Mouse (Mus musculus): ENCODE data around the gene Spryd4. TPM values are rescaled to one million over a fixed set of nuclear protein-coding genes. Genes with fewer than 3 reads are reported as not detected.

The Spryd4 gene
- total and polyA plus RNA-seq, 2 experiments = 21.1 to 33.1 TPM

DNA sequence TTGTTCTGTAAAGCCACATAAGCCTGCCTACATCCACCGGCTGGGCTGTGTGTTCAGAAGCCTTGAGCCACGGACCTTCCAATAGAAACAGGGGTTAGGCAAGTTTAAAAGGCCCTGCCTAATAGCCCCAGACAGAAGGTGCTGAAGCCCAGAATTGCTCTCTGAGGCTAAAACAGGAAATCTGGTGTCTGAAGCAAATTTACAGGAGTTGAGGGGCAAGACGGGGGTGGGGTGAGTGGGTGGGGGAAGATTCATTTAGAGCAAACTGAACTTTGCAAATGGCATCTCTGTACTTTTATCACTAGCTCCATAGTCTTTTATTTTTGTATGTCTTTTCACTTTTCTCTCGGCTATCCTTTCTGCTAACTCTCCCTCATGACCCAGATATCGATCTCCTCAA, 19.5 kb upstream of the Spryd4 start:
- H3K27me3 ChIP-seq (ENCODE audit: control insufficient read depth, insufficient read depth, low read length) = no peaks in the 10 kb centered on the region
- H3K27ac ChIP-seq (replicated peaks; ENCODE audit: insufficient read depth, low read depth, low read length) = no peak overlapping the region
- 11% methylated on average over 5 of the region's 5 CpGs for WGBS
- no peak for DNase-seq (ENCODE audit: extremely low read depth, low read depth, low spot score)
- H3K9ac ChIP-seq (ENCODE audit: low read depth, low read length) = no peak overlapping the region
- H3K4me1 ChIP-seq (ENCODE audit: control insufficient read depth, insufficient read depth, low read length) = no peaks in the 10 kb centered on the region
- no peaks in the 10 kb centered on the region for H3K79me2 ChIP-seq (ENCODE audit: control insufficient read depth, insufficient read depth, low read length)
- H3K4me3 ChIP-seq (ENCODE audit: insufficient read depth, low read depth, low read length) = no peak overlapping the region
- TF ChIP-seq CTCF (IDR thresholded peaks at IDR 0.05; ENCODE audit: low read depth, low read length) (no peak), POLR2A (IDR thresholded peaks at IDR 0.05; ENCODE audit: extremely low read depth, insufficient read depth, low read length) (no peak)
- H3K36me3 ChIP-seq (ENCODE audit: control insufficient read depth, insufficient read depth, low read length) = no peaks in the 10 kb centered on the region

DNA sequence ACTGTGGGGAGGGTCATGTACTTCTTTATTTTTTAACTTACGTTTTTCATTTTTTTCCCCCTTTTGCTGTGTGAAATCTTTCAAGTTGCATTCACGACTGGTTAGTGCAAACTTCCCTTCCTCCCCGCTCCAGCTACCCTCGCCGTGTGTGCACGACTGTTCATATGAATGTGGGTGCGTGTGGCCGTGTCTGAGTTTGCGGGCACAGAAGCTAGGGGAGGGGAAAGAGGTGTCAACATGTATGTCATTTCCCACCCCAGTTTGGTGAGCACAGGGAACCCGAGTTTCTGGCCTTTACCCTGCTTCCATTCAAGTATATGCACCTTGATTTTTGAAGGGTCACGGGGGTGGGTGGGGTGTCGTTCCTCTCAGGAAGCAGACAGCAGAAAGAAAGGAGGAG, 19.0 kb upstream of the Spryd4 start:
- H3K4me3 ChIP-seq (ENCODE audit: insufficient read depth, low read depth, low read length) = no peak overlapping the region
- H3K36me3 ChIP-seq (ENCODE audit: control insufficient read depth, insufficient read depth, low read length) = no peaks in the 10 kb centered on the region
- H3K27ac ChIP-seq (replicated peaks; ENCODE audit: insufficient read depth, low read depth, low read length) = no peak overlapping the region
- H3K9ac ChIP-seq (ENCODE audit: low read depth, low read length) = no peak overlapping the region
- no peak for TF ChIP-seq CTCF (IDR thresholded peaks at IDR 0.05; ENCODE audit: low read depth, low read length)
- TF ChIP-seq POLR2A (IDR thresholded peaks at IDR 0.05; ENCODE audit: extremely low read depth, insufficient read depth, low read length) = no peak
- WGBS = 87% methylated on average over 12 of the region's 12 CpGs
- no peaks in the 10 kb centered on the region for H3K79me2 ChIP-seq (ENCODE audit: control insufficient read depth, insufficient read depth, low read length)
- DNase-seq (ENCODE audit: extremely low read depth, low read depth, low spot score) = no peak
- H3K27me3 ChIP-seq (ENCODE audit: control insufficient read depth, insufficient read depth, low read length) = no peaks in the 10 kb centered on the region
- no peaks in the 10 kb centered on the region for H3K4me1 ChIP-seq (ENCODE audit: control insufficient read depth, insufficient read depth, low read length)

DNA sequence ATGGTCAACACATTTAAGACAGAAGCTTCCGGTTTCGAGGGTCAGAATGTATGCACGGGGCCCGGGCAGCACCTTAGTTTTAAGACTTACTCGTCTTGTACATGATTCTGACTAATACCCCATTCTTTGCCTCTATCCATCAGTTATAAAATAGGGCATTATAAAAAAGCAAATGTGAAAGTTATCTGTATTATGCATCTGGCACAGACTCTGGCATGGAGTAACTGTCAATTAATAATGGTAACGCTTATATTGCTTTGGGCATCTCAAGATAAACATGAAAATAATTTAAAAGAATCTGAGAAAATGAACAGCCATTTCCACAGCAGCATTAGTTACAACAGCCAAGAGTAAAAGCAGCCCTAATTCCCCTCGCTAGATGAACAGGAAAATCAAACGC, 16.4 kb upstream of the Spryd4 start:
- H3K27ac ChIP-seq (replicated peaks; ENCODE audit: insufficient read depth, low read depth, low read length) = no peak overlapping the region
- 94% methylated on average over 8 of the region's 8 CpGs for WGBS

DNA sequence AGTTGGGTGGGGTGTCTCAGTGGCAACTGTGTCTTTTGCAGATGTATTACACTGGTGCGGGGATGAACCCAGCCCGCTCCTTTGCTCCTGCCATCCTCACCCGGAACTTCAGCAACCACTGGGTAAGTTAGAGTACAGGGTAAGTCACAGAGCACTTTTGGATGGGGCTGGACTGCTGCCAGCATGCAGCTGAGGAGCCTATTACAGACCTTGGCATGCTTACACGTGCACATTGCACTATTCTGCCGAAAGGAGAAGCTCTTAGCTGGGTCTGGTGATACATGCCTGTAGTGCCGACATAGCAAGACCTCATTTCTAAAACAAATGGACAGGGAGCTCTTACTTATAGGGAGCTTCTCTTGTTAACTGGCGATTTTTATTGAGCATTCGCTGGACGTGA, 16.0 kb upstream of the Spryd4 start:
- Histone ChIP-seq H3K79me2 (ENCODE audit: control insufficient read depth, insufficient read depth, low read length) (no peaks in the 10 kb centered on the region), H3K9ac (ENCODE audit: low read depth, low read length) (no peak overlapping the region), H3K27me3 (ENCODE audit: control insufficient read depth, insufficient read depth, low read length) (no peaks in the 10 kb centered on the region), H3K36me3 (ENCODE audit: control insufficient read depth, insufficient read depth, low read length) (no peaks in the 10 kb centered on the region), H3K4me3 (ENCODE audit: insufficient read depth, low read depth, low read length) (no peak overlapping the region), H3K4me1 (ENCODE audit: control insufficient read depth, insufficient read depth, low read length) (no peaks in the 10 kb centered on the region), H3K27ac (replicated peaks; ENCODE audit: insufficient read depth, low read depth, low read length) (no peak overlapping the region)
- WGBS = 80% methylated on average over 9 of the region's 9 CpGs
- no peak for DNase-seq (ENCODE audit: extremely low read depth, low read depth, low spot score)
- no peak for TF ChIP-seq CTCF (IDR thresholded peaks at IDR 0.05; ENCODE audit: low read depth, low read length)
- TF ChIP-seq POLR2A (IDR thresholded peaks at IDR 0.05; ENCODE audit: extremely low read depth, insufficient read depth, low read length) = no peak

More for the DNA sequence above, 16.4 kb upstream of the Spryd4 start:
- H3K36me3 ChIP-seq (ENCODE audit: control insufficient read depth, insufficient read depth, low read length) = no peaks in the 10 kb centered on the region
- H3K27me3 ChIP-seq (ENCODE audit: control insufficient read depth, insufficient read depth, low read length) = no peaks in the 10 kb centered on the region
- H3K9ac ChIP-seq (ENCODE audit: low read depth, low read length) = no peak overlapping the region
- H3K4me3 ChIP-seq (ENCODE audit: insufficient read depth, low read depth, low read length) = no peak overlapping the region
- no peaks in the 10 kb centered on the region for H3K4me1 ChIP-seq (ENCODE audit: control insufficient read depth, insufficient read depth, low read length)
- no peaks in the 10 kb centered on the region for H3K79me2 ChIP-seq (ENCODE audit: control insufficient read depth, insufficient read depth, low read length)
- no peak for TF ChIP-seq CTCF (IDR thresholded peaks at IDR 0.05; ENCODE audit: low read depth, low read length)
- no peak for TF ChIP-seq POLR2A (IDR thresholded peaks at IDR 0.05; ENCODE audit: extremely low read depth, insufficient read depth, low read length)
- no peak for DNase-seq (ENCODE audit: extremely low read depth, low read depth, low spot score)

DNA sequence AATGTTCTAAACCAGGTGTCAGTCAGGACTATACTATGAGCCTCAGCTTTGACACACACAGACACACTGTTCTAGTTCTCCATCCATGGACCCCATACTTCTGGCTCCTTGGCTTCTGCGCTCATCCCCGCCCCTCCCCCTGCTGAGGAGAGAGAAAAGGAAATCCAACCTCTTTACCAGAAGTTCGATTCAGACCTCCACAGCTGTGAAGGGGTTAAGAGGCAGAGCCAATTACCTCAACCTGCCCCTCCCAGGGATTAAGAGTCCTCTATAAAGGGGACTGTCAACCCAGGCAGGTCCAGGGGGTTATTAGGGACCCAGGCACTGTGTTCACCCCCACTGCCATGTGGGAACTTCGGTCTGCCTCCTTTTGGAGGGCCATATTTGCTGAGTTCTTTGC, 13.9 kb upstream of the Spryd4 start, which contains the start of gene Mip:
Gene Mip (plus strand): TSS at position 301 of the 400 bp plus-strand sequence.
- H3K27me3 ChIP-seq (ENCODE audit: control insufficient read depth, insufficient read depth, low read length) = no peaks in the 10 kb centered on the region
- no peak within 1 kb of the TSS for H3K4me3 ChIP-seq (ENCODE audit: insufficient read depth, low read depth, low read length)
- H3K4me1 ChIP-seq (ENCODE audit: control insufficient read depth, insufficient read depth, low read length) = no peaks in the 10 kb centered on the region; the same call in 1 of the 2 replicates
- no peak within 1 kb of the TSS for H3K27ac ChIP-seq (replicated peaks; ENCODE audit: insufficient read depth, low read depth, low read length)
- H3K79me2 ChIP-seq (ENCODE audit: control insufficient read depth, insufficient read depth, low read length) = no peaks in the 10 kb centered on the region
- no peak for TF ChIP-seq CTCF (IDR thresholded peaks at IDR 0.05; ENCODE audit: low read depth, low read length)
- no peak for TF ChIP-seq POLR2A (IDR thresholded peaks at IDR 0.05; ENCODE audit: extremely low read depth, insufficient read depth, low read length)
- no peak for DNase-seq (ENCODE audit: extremely low read depth, low read depth, low spot score)
- no peak within 1 kb of the TSS for H3K9ac ChIP-seq (ENCODE audit: low read depth, low read length)
- 82% methylated on average over 4 of the region's 4 CpGs for WGBS
- no peaks in the 10 kb centered on the region for H3K36me3 ChIP-seq (ENCODE audit: control insufficient read depth, insufficient read depth, low read length)

DNA sequence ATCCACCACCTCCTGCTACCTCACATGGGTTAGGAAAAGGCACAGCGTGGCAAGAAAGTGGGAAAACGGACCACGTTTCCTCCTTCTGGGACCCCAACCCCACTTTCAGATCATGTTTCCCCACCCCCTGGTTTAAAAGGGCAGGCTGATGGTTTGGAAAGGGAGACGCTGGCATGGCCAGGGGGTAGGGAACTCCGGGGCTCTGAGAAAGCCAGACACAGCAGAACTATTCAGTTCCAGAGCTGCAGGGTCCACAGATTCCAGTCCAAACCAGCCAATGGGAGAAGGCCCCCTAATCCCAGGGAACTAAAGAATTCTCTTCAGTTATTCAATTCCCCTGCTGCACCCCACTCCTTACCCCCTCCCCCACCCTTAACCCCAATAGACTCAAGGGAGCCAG, 13.5 kb upstream of the Spryd4 start:
- Histone ChIP-seq H3K36me3 (ENCODE audit: control insufficient read depth, insufficient read depth, low read length) (no peaks in the 10 kb centered on the region), H3K4me1 (ENCODE audit: control insufficient read depth, insufficient read depth, low read length) (peaks cover 4% of the 10 kb centered on the region), H3K27ac (replicated peaks; ENCODE audit: insufficient read depth, low read depth, low read length) (no peak overlapping the region), H3K4me3 (ENCODE audit: insufficient read depth, low read depth, low read length) (no peak overlapping the region), H3K9ac (ENCODE audit: low read depth, low read length) (no peak overlapping the region), H3K27me3 (ENCODE audit: control insufficient read depth, insufficient read depth, low read length) (no peaks in the 10 kb centered on the region), H3K79me2 (ENCODE audit: control insufficient read depth, insufficient read depth, low read length) (no peaks in the 10 kb centered on the region)
- WGBS = 84% methylated on average over 5 of the region's 5 CpGs
- TF ChIP-seq CTCF (IDR thresholded peaks at IDR 0.05; ENCODE audit: low read depth, low read length) = no peak
- TF ChIP-seq POLR2A (IDR thresholded peaks at IDR 0.05; ENCODE audit: extremely low read depth, insufficient read depth, low read length) = no peak
- DNase-seq (ENCODE audit: extremely low read depth, low read depth, low spot score) = no peak

Measured in liver, adult 2 months (tissue).